Mouse (Mus musculus): ENCODE results near the gene Ttyh1.

GRCm38 (mm10) chr7:4131964-4132363 is 12.8 kb downstream of the Ttyh1 start:
- TF ChIP-seq CTCF (IDR thresholded peaks at IDR 0.05; ENCODE audit: insufficient read depth, low read length) (no peak), POLR2A (IDR thresholded peaks at IDR 0.05; ENCODE audit: borderline replicate concordance, extremely low read depth, low read depth, low read length) (no peak)
